ENCODE assay signal across 8 mouse cellular contexts in the genomic region with DNA sequence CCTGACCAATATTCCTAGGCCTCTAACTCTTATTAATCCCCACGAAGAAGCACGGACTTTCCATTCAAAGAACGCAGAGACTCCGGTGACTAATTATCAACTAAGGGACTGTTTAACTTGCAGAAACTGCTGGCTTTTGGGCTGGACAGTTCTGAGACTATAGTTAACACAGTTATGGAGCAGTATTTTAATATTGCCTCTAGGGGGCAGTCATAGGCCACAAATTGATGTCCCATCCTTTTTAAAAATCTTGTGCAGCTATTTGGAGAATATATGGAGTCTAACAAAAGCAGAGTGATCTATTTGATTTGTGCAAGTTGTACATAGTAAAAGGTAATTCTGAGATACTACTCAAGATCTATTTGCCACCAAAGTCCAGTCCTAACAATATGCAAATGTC. TPM values are rescaled to one million over a fixed set of nuclear protein-coding genes. Genes with fewer than 3 reads are reported as not detected.
DNase-seq lines count a peak whose midpoint lies in the region; ATAC-seq lines count a peak whose summit lies in the region.

No protein-coding gene starts in this region.

- ATAC-seq in monocyte, adult 5-6 weeks (replicated peaks; ENCODE audit: insufficient number of reproducible peaks, low FRiP score, low TSS enrichment, poor library complexity, severe bottlenecking) = no peak

- DNase-seq in adrenal gland, postnatal 10 days = peak; percentile 25
- DNase-seq in adrenal gland, postnatal 4 days (ENCODE audit: low spot score in 2 of 2) = no peak
- DNase-seq in left cerebral cortex, postnatal 14 days (ENCODE audit: low spot score in 2 of 2) = peak; percentile 67 to 77
- no peak for DNase-seq in left cerebral cortex, adult 11 months (ENCODE audit: low spot score)
- DNase-seq in NIH3T3 (ENCODE audit: low read depth) = peak; percentile 79
- peak; percentile 50 for DNase-seq in embryo, embryonic 9.5 days (ENCODE audit: extremely low spot score)
- peak; percentile 44 for DNase-seq in lung, postnatal 10 days

- intact Hi-C loops in left cerebral cortex, postnatal 14 days (cut with DNase I) = loop anchor here (2.0 to 5.0 kb wide), 2 partner anchors 47 to 100 kb away; a partner anchor contains a TSS

RNA-seq across cellular contexts. Expression of a gene that starts 15.3 kb away (rescaled TPM):
- 10 to 100 TPM; 42.5 to 43.1 TPM for total RNA-seq in adrenal gland, postnatal 10 days (2021)
- 10 to 100 TPM; 57.1 to 57.8 TPM for total RNA-seq in adrenal gland, postnatal 4 days (2021)
- total RNA-seq in left cerebral cortex, postnatal 14 days (2021) = 10 to 100 TPM; 20.7 to 22.6 TPM
- total RNA-seq in monocyte, adult 5-6 weeks (2017) = 19.7 to 35.3 TPM (median 32.0 TPM) in 3 replicates

RNA-seq across cellular contexts. Expression of a gene that starts 28.0 kb away (rescaled TPM):
- 1 to 10 TPM; 5.0 to 10.0 TPM for total RNA-seq in adrenal gland, postnatal 10 days (2021)
- 1 to 10 TPM; 3.1 to 5.5 TPM for total RNA-seq in adrenal gland, postnatal 4 days (2021)
- 100 to 1,000 TPM; 350 to 371 TPM for total RNA-seq in left cerebral cortex, postnatal 14 days (2021)
- not detected in 3 replicates for total RNA-seq in monocyte, adult 5-6 weeks (2017)

RNA-seq across cellular contexts. Expression of a gene that starts 38.9 kb away (rescaled TPM):
- total RNA-seq in adrenal gland, postnatal 10 days (2021) = not detected
- total RNA-seq in adrenal gland, postnatal 4 days (2021) = not detected
- total RNA-seq in left cerebral cortex, postnatal 14 days (2021) = under 1 TPM in 1 of 2 experiments, not detected in 1; 0.30 TPM
- not detected in 3 replicates for total RNA-seq in monocyte, adult 5-6 weeks (2017)

RNA-seq across cellular contexts. Expression of a gene that starts 46.3 kb away (rescaled TPM):
- total RNA-seq in adrenal gland, postnatal 10 days (2021) = 10 to 100 TPM; 13.2 to 21.7 TPM
- total RNA-seq in adrenal gland, postnatal 4 days (2021) = 10 to 100 TPM; 15.3 to 15.7 TPM
- total RNA-seq in left cerebral cortex, postnatal 14 days (2021) = 10 to 100 TPM; 10.1 to 11.0 TPM
- total RNA-seq in monocyte, adult 5-6 weeks (2017) = not detected in 3 replicates

RNA-seq across cellular contexts. Expression of a gene that starts 50.0 kb away (rescaled TPM):
- not detected for total RNA-seq in adrenal gland, postnatal 10 days (2021)
- total RNA-seq in adrenal gland, postnatal 4 days (2021) = under 1 TPM in 1 of 2 experiments, not detected in 1; 0.20 TPM
- total RNA-seq in left cerebral cortex, postnatal 14 days (2021) = under 1 TPM; 0.24 to 0.40 TPM
- total RNA-seq in monocyte, adult 5-6 weeks (2017) = not detected in 3 replicates

Comparison
In these comparisons a context has a peak if more than half of its experiments do, and no peak if none do; other contexts are left out.
1. DNase-seq: peak in adrenal gland, postnatal 10 days (single experiment), left cerebral cortex, postnatal 14 days (2 of 2), NIH3T3 (single experiment), embryo, embryonic 9.5 days (single experiment) and lung, postnatal 10 days (single experiment); none in adrenal gland, postnatal 4 days (0 of 2) and left cerebral cortex, adult 11 months (single experiment).
2. RNA of a gene that starts 28.0 kb away (total RNA-seq): 350 to 371 TPM in left cerebral cortex, postnatal 14 days; 5.0 to 10.0 TPM in adrenal gland, postnatal 10 days, 3.1 to 5.5 TPM in adrenal gland, postnatal 4 days and not detected in monocyte, adult 5-6 weeks; every median in the first group is over 10 times any median in the second.